ENCODE assay signal across 23 mouse cellular contexts in genomic region chrX:112698508-112698907, GRCm38 (mm10). TPM values are rescaled to one million over a fixed set of nuclear protein-coding genes. Genes with fewer than 3 reads are reported as not detected.
DNase-seq lines count a peak whose midpoint lies in the region; ATAC-seq and TF ChIP-seq lines count a peak whose summit lies in the region.
"Had no signal": no experiment of that assay in that cellular context is flagged by ENCODE, and none has a peak within 500 bp of the region (broad histone marks: within the 10 kb centered on the region; RNA-seq: fewer than 3 reads in every experiment).

Gene Pof1b, minus strand, starts transcription at chrX:112698651.

- 55% methylated on average over 5 of the region's 5 CpGs for WGBS in limb, embryonic 15.5 days
- 67% methylated on average over 5 of the region's 5 CpGs for WGBS in limb, embryonic 10.5 days
- WGBS in intestine, postnatal 0 days = 51% methylated on average over 5 of the region's 5 CpGs
- WGBS in forebrain, embryonic 15.5 days = 73% methylated on average over 5 of the region's 5 CpGs

- H3K36me3 ChIP-seq in limb, embryonic 15.5 days = no peaks in the 10 kb centered on the region
- H3K36me3 ChIP-seq in limb, embryonic 10.5 days = no peaks in the 10 kb centered on the region
- no peaks in the 10 kb centered on the region for H3K36me3 ChIP-seq in intestine, postnatal 0 days (ENCODE audit: control insufficient read depth, insufficient read depth)
- H3K36me3 ChIP-seq in forebrain, embryonic 15.5 days = no peaks in the 10 kb centered on the region
- H3K36me3 ChIP-seq: limb, embryonic 12.5 days; liver, embryonic 13.5 days; midbrain, embryonic 10.5 days; neural tube, embryonic 12.5 days had no signal

- H3K4me3 ChIP-seq in limb, embryonic 15.5 days = peak within 1 kb of the TSS; percentile 12
- H3K4me3 ChIP-seq in limb, embryonic 10.5 days = no peak within 1 kb of the TSS
- peak within 1 kb of the TSS; percentile 39 for H3K4me3 ChIP-seq in intestine, postnatal 0 days (ENCODE audit: low read depth, low read length)
- H3K4me3 ChIP-seq in forebrain, embryonic 15.5 days = no peak within 1 kb of the TSS
- H3K4me3 ChIP-seq: forebrain, embryonic 13.5 days; limb, embryonic 12.5 days; liver, embryonic 13.5 days; midbrain, embryonic 10.5 days; neural tube, embryonic 12.5 days had no signal

- no peaks in the 10 kb centered on the region for H3K9me3 ChIP-seq in limb, embryonic 15.5 days
- no peaks in the 10 kb centered on the region for H3K9me3 ChIP-seq in limb, embryonic 10.5 days (replicated peaks)
- no peaks in the 10 kb centered on the region for H3K9me3 ChIP-seq in intestine, postnatal 0 days (ENCODE audit: control insufficient read depth)
- no peaks in the 10 kb centered on the region for H3K9me3 ChIP-seq in forebrain, embryonic 15.5 days
- H3K9me3 ChIP-seq: forebrain, embryonic 13.5 days; limb, embryonic 12.5 days; liver, embryonic 13.5 days; midbrain, embryonic 10.5 days; neural tube, embryonic 12.5 days had no signal

- no peak for TF ChIP-seq CTCF in intestine, postnatal 0 days (IDR thresholded peaks at IDR 0.05; ENCODE audit: low read depth)

- H3K4me2 ChIP-seq in limb, embryonic 15.5 days = no peak within 1 kb of the TSS
- H3K4me2 ChIP-seq in intestine, postnatal 0 days (replicated peaks; ENCODE audit: low read depth) = peak within 1 kb of the TSS; percentile 52
- no peak within 1 kb of the TSS for H3K4me2 ChIP-seq in forebrain, embryonic 15.5 days (replicated peaks)
- H3K4me2 ChIP-seq: forebrain, embryonic 13.5 days; limb, embryonic 12.5 days; liver, embryonic 13.5 days; neural tube, embryonic 12.5 days had no signal

- H3K27me3 ChIP-seq in limb, embryonic 15.5 days = no peaks in the 10 kb centered on the region
- no peaks in the 10 kb centered on the region for H3K27me3 ChIP-seq in limb, embryonic 10.5 days (ENCODE audit: low read depth, poor library complexity, severe bottlenecking)
- no peaks in the 10 kb centered on the region for H3K27me3 ChIP-seq in intestine, postnatal 0 days (replicated peaks; ENCODE audit: control insufficient read depth, insufficient read depth, low read length)
- no peaks in the 10 kb centered on the region for H3K27me3 ChIP-seq in forebrain, embryonic 15.5 days
- H3K27me3 ChIP-seq: forebrain, embryonic 13.5 days; limb, embryonic 12.5 days; liver, embryonic 13.5 days; neural tube, embryonic 12.5 days had no signal

- ATAC-seq in limb, embryonic 15.5 days (ENCODE audit: insufficient number of reproducible peaks, low FRiP score, low TSS enrichment, low read depth) = no peak
- peak; percentile 85 for ATAC-seq in intestine, postnatal 0 days
- ATAC-seq in forebrain, embryonic 15.5 days (replicated peaks) = no peak
- ATAC-seq: CD4-positive, CD25-positive, alpha-beta regulatory T cell, adult 4 months; forebrain, embryonic 13.5 days; Patski had no signal

- no peak for DNase-seq in limb, embryonic 10.5 days (ENCODE audit: low spot score)
- DNase-seq in lung, postnatal 36 days = peak; percentile 49
- peak; percentile 8 for DNase-seq in urinary bladder, postnatal 25 days (ENCODE audit: low spot score)
- no peak for DNase-seq in cerebellum, postnatal 14 days
- no peak for DNase-seq in adipocyte (ENCODE audit: low spot score)
- DNase-seq: adrenal gland, postnatal 14 days; cerebellum, adult 11-12 months; cerebellum, postnatal 25 days; gastrocnemius, postnatal 36 days; liver, embryonic 13.5 days; right cerebral cortex, postnatal 4 days; thymus, adult 18-20 months; thymus, postnatal 4 days had no signal

- H3K4me1 ChIP-seq in limb, embryonic 15.5 days = no peaks in the 10 kb centered on the region
- no peaks in the 10 kb centered on the region for H3K4me1 ChIP-seq in limb, embryonic 10.5 days
- no peaks in the 10 kb centered on the region for H3K4me1 ChIP-seq in intestine, postnatal 0 days (replicated peaks; ENCODE audit: control insufficient read depth, insufficient read depth, low read length)
- H3K4me1 ChIP-seq in forebrain, embryonic 15.5 days = no peaks in the 10 kb centered on the region
- H3K4me1 ChIP-seq: forebrain, embryonic 13.5 days; limb, embryonic 12.5 days; liver, embryonic 13.5 days; midbrain, embryonic 10.5 days; neural tube, embryonic 12.5 days had no signal

- no peak within 1 kb of the TSS for H3K9ac ChIP-seq in limb, embryonic 15.5 days
- 0 out of 2 replicates have a peak within 1 kb of the TSS, but pooled peaks have one; percentile 22 for H3K9ac ChIP-seq in intestine, postnatal 0 days (ENCODE audit: low read depth, low read length)
- no peak within 1 kb of the TSS for H3K9ac ChIP-seq in forebrain, embryonic 15.5 days (replicated peaks)
- H3K9ac ChIP-seq: forebrain, embryonic 13.5 days; limb, embryonic 12.5 days; liver, embryonic 13.5 days; neural tube, embryonic 12.5 days had no signal

- no peak within 1 kb of the TSS for H3K27ac ChIP-seq in limb, embryonic 15.5 days
- H3K27ac ChIP-seq in limb, embryonic 10.5 days = no peak within 1 kb of the TSS
- H3K27ac ChIP-seq in intestine, postnatal 0 days (ENCODE audit: low read depth, low read length) = peak within 1 kb of the TSS; percentile 41; the same call in 1 of the 2 replicates
- no peak within 1 kb of the TSS for H3K27ac ChIP-seq in forebrain, embryonic 15.5 days (replicated peaks)
- H3K27ac ChIP-seq: forebrain, embryonic 13.5 days; limb, embryonic 12.5 days; liver, embryonic 13.5 days; macrophage; midbrain, embryonic 10.5 days; neural tube, embryonic 12.5 days had no signal

RNA-seq across cellular contexts. Expression of gene Pof1b, which starts in this region (rescaled TPM):
- polyA plus RNA-seq in limb, embryonic 15.5 days (2015; fragmentation: Nextera tagmentation; extraction: Ambion mirVana) = 21.1 and 24.2 TPM in 2 replicates
- polyA plus RNA-seq in limb, embryonic 10.5 days (2016; fragmentation: Nextera tagmentation; extraction: Ambion mirVana) = 0.18 and 0.31 TPM in 2 replicates
- 6.6 and 7.4 TPM in 2 replicates for polyA plus RNA-seq in intestine, postnatal 0 days (2015; fragmentation: Nextera tagmentation; extraction: Ambion mirVana)
- polyA plus RNA-seq in forebrain, embryonic 15.5 days (2015; fragmentation: Nextera tagmentation; extraction: Ambion mirVana) = 0.26 and 0.27 TPM in 2 replicates
- polyA plus RNA-seq: CD4-positive, CD25-positive, alpha-beta regulatory T cell, adult 4 months; macrophage; Patski had no signal

Comparison
In these comparisons a context has a peak if more than half of its experiments do, and no peak if none do; other contexts are left out.
1. H3K4me3 ChIP-seq: peak in limb, embryonic 15.5 days (single experiment) and intestine, postnatal 0 days (single experiment); none in limb, embryonic 10.5 days (single experiment) and forebrain, embryonic 15.5 days (single experiment).
2. DNase-seq: peak in lung, postnatal 36 days (single experiment) and urinary bladder, postnatal 25 days (single experiment); none in limb, embryonic 10.5 days (single experiment), cerebellum, postnatal 14 days (0 of 2) and adipocyte (single experiment).